Mouse (Mus musculus) kidney, adult 11 months (tissue): ENCODE results near the gene Pla2g16.

Experiments used
- DNase-seq: peaks from one replicate; pipeline ENCODE4 v3.0.0; 2022

Gene Pla2g16

GRCm38 (mm10) chr19:7566826-7567225 is 9.6 kb downstream of the Pla2g16 start:
- no peak for DNase-seq

GRCm38 (mm10) chr19:7568364-7568763 is 11.1 kb downstream of the Pla2g16 start:
- no peak for DNase-seq

GRCm38 (mm10) chr19:7569650-7570049 is 12.4 kb downstream of the Pla2g16 start:
- DNase-seq = no peak

- DNase-seq = no peak
Measured at GRCm38 (mm10) chr19:7576180-7576579, 18.9 kb downstream of the Pla2g16 start.

- no peak for DNase-seq
Measured at GRCm38 (mm10) chr19:7577710-7578109, 20.5 kb downstream of the Pla2g16 start.

GRCm38 (mm10) chr19:7581042-7581441 is 23.8 kb downstream of the Pla2g16 start:
- no peak for DNase-seq

GRCm38 (mm10) chr19:7583101-7583500 is 25.8 kb downstream of the Pla2g16 start:
- DNase-seq = no peak

- no peak for DNase-seq
Measured at GRCm38 (mm10) chr19:7583599-7583998, 26.3 kb downstream of the Pla2g16 start.

- no peak for DNase-seq
Measured at GRCm38 (mm10) chr19:7585279-7585678, 28.0 kb downstream of the Pla2g16 start.

- no peak for DNase-seq
Measured at GRCm38 (mm10) chr19:7585764-7586163, 28.5 kb downstream of the Pla2g16 start.

GRCm38 (mm10) chr19:7590795-7591194 is 33.5 kb downstream of the Pla2g16 start:
- DNase-seq = no peak

- peak; percentile 27 for DNase-seq
Measured at GRCm38 (mm10) chr19:7592018-7592417, 34.8 kb downstream of the Pla2g16 start.

GRCm38 (mm10) chr19:7595534-7595933 is 38.3 kb downstream of the Pla2g16 start:
- no peak for DNase-seq

GRCm38 (mm10) chr19:7598481-7598880 is 41.2 kb downstream of the Pla2g16 start:
- peak; percentile 51 for DNase-seq

- no peak for DNase-seq
Measured at GRCm38 (mm10) chr19:7601551-7601950, 44.3 kb downstream of the Pla2g16 start.

- DNase-seq = no peak
Measured at GRCm38 (mm10) chr19:7604107-7604506, 46.8 kb downstream of the Pla2g16 start.

GRCm38 (mm10) chr19:7605013-7605412 is 47.8 kb downstream of the Pla2g16 start:
- no peak for DNase-seq

GRCm38 (mm10) chr19:7605930-7606783 is 48.9 kb downstream of the Pla2g16 start:
- peak; percentile 87 for DNase-seq

GRCm38 (mm10) chr19:7606801-7607689 is 49.8 kb downstream of the Pla2g16 start, which contains the start of gene Lgals12:
Gene Lgals12 (minus strand): TSS chr19:7607193.
- peak; percentile 35 for DNase-seq

- peak; percentile 21 for DNase-seq
Measured at GRCm38 (mm10) chr19:7607690-7608201, 50.5 kb downstream of the Pla2g16 start.

- no peak for DNase-seq
Measured at GRCm38 (mm10) chr19:7611942-7612757, 54.9 kb downstream of the Pla2g16 start, which contains the start of gene Hrasls5. Gene Hrasls5 (plus strand): TSS chr19:7612541.

GRCm38 (mm10) chr19:7613151-7613550 is 55.9 kb downstream of the Pla2g16 start:
- no peak for DNase-seq
